Mouse (Mus musculus) embryonic facial prominence, embryonic 15.5 days (tissue): ENCODE results near the gene Tmco4. TPM values are rescaled to one million over a fixed set of nuclear protein-coding genes. Genes with fewer than 3 reads are reported as not detected.

Source experiments
- ATAC-seq: fragments of 200-750 bp; cut with Nextera tagmentation; 2 replicates; pipeline ENCODE4 v1.8.0; 2017; ENCODE audit warnings: low read depth, moderate TSS enrichment; ENCODE audit not compliant: insufficient number of reproducible peaks, low FRiP score, low TSS enrichment
- H3K27ac ChIP-seq: fragments of 300-500 bp; sonication (generic); replicated peaks from 2 replicates; pipeline ENCODE4 v1.5.1; 2015; ENCODE audit warnings: mild to moderate bottlenecking, inconsistent platforms
- H3K27me3 ChIP-seq: fragments of 300-500 bp; sonication (generic); 2 replicates; pipeline ENCODE4 v1.6.1; 2015; ENCODE audit warnings: inconsistent platforms
- H3K36me3 ChIP-seq: fragments of 300-500 bp; sonication (generic); 2 replicates; pipeline ENCODE4 v1.6.1; 2015; ENCODE audit warnings: mild to moderate bottlenecking, inconsistent platforms
- H3K4me1 ChIP-seq: fragments of 300-500 bp; sonication (generic); 2 replicates; pipeline ENCODE4 v1.6.1; 2015; ENCODE audit warnings: inconsistent platforms
- H3K4me2 ChIP-seq: fragments of 300-500 bp; sonication (generic); replicated peaks from 2 replicates; pipeline ENCODE4 v1.6.1; 2015; ENCODE audit warnings: mild to moderate bottlenecking, inconsistent platforms
- H3K4me3 ChIP-seq: fragments of 300-500 bp; sonication (generic); replicated peaks from 2 replicates; pipeline ENCODE4 v1.5.1; 2015; ENCODE audit warnings: mild to moderate bottlenecking, inconsistent platforms
- H3K9ac ChIP-seq: fragments of 300-500 bp; sonication (generic); 2 replicates; pipeline ENCODE4 v1.6.1; 2015; ENCODE audit warnings: inconsistent platforms
- H3K9me3 ChIP-seq: fragments of 300-500 bp; sonication (generic); replicated peaks from 2 replicates; pipeline ENCODE4 v1.6.1; 2016; ENCODE audit warnings: inconsistent platforms
- WGBS: fragments of 180-500 bp; shearing (Covaris S2); methylation state at CpG from one replicate; pipeline ENCODE4 v1.1.7; 2015; 5-methylcytosine and 5-hydroxymethylcytosine counted together
- polyA plus RNA-seq: library from polyadenylated mRNA; unstranded; fragments of >200 nt; fragmentation: Nextera tagmentation; extraction: Ambion mirVana; gene quantifications from 2 replicates; pipeline ENCODE4 v1.2.1, GENCODE M21; 2015

Tmco4 gene
- polyA plus RNA-seq, 1 experiment from 2014 or later, result 6.4 TPM

DNA sequence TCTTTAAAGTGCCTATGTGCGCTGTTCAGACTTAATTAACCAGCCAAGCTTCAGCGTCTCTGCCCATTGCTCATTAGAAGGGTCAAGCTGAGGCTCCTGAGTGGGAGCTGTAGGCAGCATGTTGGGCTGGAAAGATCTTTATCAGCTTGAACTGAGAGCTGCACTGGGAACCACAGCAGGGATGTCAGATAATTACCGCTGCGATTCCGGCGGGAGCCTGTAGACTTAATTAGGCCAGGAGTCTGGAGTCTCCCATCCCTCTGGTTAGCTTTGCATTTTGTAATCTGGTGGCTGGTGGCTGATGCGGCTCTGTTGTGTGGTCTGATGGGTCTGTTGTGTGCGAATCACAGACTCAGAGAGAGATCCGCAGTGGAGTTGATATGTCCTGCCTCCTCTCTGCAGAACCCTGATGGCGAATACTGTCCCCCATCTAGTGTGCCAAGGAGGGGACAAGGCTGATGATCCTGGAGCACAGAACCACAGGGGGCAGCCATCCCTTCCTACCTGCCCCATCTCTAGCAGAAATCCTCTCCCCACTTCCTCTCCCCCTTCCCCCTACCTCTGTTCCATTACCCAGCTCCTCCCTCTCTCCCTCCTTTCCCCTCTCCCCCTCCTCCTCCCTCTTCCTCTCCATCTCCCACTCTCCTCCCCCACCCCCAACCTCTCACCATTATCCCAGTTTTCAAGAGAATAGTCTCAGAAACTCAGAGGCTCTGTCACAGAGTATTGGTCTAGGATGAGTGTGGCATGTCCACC is 67.6 kb downstream of the Tmco4 start:
- Histone ChIP-seq H3K4me1 (peaks cover 15% of the 10 kb centered on the region; the same call in 1 of the 2 replicates), H3K4me3 (no peak overlapping the region), H3K36me3 (no peaks in the 10 kb centered on the region), H3K27ac (no peak overlapping the region), H3K4me2 (no peak overlapping the region), H3K27me3 (no peaks in the 10 kb centered on the region), H3K9ac (no peak overlapping the region), H3K9me3 (0 out of 2 replicates have a peak, but pooled peaks cover 4% of the 10 kb centered on the region)
- ATAC-seq, result no peak
- WGBS, result 8% methylated on average over 10 of the region's 10 CpGs

DNA sequence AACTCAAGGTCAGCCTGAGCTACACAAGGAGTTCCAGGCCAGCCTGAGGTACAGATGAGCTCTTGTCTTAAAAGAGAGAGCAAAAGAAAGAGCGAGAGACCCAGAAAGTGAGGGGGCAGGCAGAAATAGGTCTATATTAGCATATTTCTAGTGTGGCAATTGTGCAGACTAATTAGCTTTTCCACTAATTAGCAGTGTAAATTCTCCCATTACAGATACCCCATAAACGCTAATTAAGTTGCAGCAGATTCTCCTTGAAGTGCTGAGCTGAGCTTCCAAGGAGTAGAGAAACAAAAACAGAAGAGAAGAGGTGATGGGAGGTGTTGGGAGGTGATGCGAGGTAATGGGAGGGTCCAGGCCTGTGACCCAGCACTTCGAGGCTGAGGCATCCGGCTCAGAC is 69.9 kb downstream of the Tmco4 start:
- 80% methylated on average over 5 of the region's 5 CpGs for WGBS

DNA sequence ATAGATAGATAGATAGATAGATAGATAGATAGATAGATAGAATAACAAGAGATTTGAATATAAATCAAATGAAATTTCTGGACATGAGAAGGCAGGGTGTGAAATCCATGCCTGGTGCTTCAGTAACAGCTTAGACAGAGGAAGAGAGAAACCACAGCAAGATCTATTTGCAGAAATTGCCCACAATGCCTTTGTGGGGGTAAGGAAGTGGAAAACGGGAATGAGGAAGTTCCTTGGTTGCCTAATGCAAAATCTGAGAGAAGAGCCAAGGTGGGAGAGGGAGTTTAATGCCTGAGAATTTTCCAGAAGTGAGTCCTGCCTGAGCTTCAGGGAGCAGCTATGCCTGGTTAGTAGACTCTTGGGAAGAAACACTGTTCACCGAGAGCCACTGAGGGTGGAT is 70.9 kb downstream of the Tmco4 start:
- no peaks in the 10 kb centered on the region for H3K36me3 ChIP-seq
- H3K27ac ChIP-seq, result no peak overlapping the region
- no peak overlapping the region for H3K4me3 ChIP-seq
- no peak overlapping the region for H3K4me2 ChIP-seq
- no peak for ATAC-seq
- no peaks in the 10 kb centered on the region for H3K9me3 ChIP-seq
- no peaks in the 10 kb centered on the region for H3K27me3 ChIP-seq
- WGBS, result 91% methylated on average over 2 of the region's 2 CpGs
- no peak overlapping the region for H3K9ac ChIP-seq
- H3K4me1 ChIP-seq, result 0 out of 2 replicates have a peak, but pooled peaks cover 2% of the 10 kb centered on the region

More for the DNA sequence above, 69.9 kb downstream of the Tmco4 start:
- no peaks in the 10 kb centered on the region for H3K36me3 ChIP-seq
- H3K9ac ChIP-seq, result no peak overlapping the region
- H3K4me2 ChIP-seq, result no peak overlapping the region
- H3K27me3 ChIP-seq, result no peaks in the 10 kb centered on the region
- no peaks in the 10 kb centered on the region for H3K9me3 ChIP-seq
- peaks cover 12% of the 10 kb centered on the region; the same call in 1 of the 2 replicates for H3K4me1 ChIP-seq
- no peak overlapping the region for H3K27ac ChIP-seq
- H3K4me3 ChIP-seq, result no peak overlapping the region
- no peak for ATAC-seq

DNA sequence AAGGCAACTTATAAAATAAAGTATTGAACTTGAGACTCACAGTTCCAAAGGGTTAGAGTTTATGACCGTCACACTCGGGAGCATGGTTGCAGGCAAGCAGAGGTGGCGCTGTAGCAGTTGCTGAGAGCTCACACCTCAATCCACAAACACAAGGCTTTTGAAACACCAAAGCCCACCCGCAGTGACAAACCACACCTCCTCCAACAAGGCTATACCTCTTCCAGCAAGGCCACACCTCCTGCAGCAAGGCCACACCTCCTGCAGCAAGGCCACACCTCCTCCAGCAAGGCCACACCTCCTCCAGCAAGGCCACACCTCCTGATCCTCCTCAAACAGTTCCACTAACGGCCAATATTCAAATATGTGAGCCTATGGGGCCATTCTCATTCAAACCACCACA is 71.9 kb downstream of the Tmco4 start:
- Histone ChIP-seq H3K4me1 (no peaks in the 10 kb centered on the region), H3K27me3 (no peaks in the 10 kb centered on the region), H3K36me3 (no peaks in the 10 kb centered on the region), H3K4me2 (no peak overlapping the region), H3K9ac (no peak overlapping the region), H3K9me3 (no peaks in the 10 kb centered on the region), H3K27ac (no peak overlapping the region), H3K4me3 (no peak overlapping the region)
- WGBS, result 89% methylated on average over 5 of the region's 5 CpGs
- no peak for ATAC-seq

DNA sequence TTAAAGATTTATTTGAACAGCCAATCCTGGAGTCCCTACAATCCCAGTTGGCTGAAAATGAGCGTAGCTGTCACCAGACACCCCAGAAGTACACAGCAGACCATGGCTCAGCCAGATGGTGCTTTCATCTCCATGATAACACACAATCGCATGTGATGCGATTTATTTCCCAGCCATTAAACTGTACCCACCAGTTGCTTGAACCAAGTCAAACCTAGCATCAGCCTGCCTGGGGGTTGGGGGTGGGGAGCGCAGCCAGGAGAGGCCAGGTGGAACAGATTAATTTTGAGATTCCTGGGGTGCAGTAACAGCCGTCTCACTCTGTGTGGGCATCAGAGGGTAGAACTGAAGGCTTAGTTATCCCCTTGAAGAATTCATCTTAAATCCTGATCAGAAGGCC is 73.7 kb downstream of the Tmco4 start:
- H3K9me3 ChIP-seq, result no peaks in the 10 kb centered on the region
- WGBS, result 50% methylated on average over 5 of the region's 5 CpGs
- no peaks in the 10 kb centered on the region for H3K27me3 ChIP-seq
- no peaks in the 10 kb centered on the region for H3K4me1 ChIP-seq
- H3K9ac ChIP-seq, result no peak overlapping the region
- no peaks in the 10 kb centered on the region for H3K36me3 ChIP-seq
- no peak for ATAC-seq
- no peak overlapping the region for H3K4me3 ChIP-seq
- H3K27ac ChIP-seq, result no peak overlapping the region
- H3K4me2 ChIP-seq, result no peak overlapping the region

DNA sequence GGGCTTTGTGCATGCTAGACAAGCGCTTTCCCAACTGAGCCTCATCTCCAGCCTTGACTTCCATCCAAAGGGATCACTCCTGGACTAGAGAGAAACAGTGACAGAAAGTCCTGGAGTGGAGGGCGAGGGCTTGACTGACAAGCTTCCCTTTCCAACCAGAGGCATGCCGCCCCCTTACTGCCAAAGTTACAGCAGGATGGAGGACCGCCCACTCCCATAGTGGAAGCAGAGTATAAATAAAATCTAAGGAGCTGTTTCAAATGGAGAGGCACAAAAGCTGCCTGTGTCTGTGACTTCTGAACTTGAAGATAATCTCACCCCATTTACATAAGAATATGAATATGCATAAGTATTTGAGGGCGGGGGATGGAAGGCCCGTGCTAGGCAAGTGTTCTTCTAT is 75.8 kb downstream of the Tmco4 start:
- Histone ChIP-seq H3K4me1 (no peaks in the 10 kb centered on the region), H3K27me3 (no peaks in the 10 kb centered on the region), H3K9ac (no peak overlapping the region), H3K4me3 (no peak overlapping the region), H3K4me2 (no peak overlapping the region), H3K27ac (no peak overlapping the region), H3K9me3 (no peaks in the 10 kb centered on the region), H3K36me3 (no peaks in the 10 kb centered on the region)
- WGBS, result 79% methylated on average over 6 of the region's 6 CpGs
- no peak for ATAC-seq

DNA sequence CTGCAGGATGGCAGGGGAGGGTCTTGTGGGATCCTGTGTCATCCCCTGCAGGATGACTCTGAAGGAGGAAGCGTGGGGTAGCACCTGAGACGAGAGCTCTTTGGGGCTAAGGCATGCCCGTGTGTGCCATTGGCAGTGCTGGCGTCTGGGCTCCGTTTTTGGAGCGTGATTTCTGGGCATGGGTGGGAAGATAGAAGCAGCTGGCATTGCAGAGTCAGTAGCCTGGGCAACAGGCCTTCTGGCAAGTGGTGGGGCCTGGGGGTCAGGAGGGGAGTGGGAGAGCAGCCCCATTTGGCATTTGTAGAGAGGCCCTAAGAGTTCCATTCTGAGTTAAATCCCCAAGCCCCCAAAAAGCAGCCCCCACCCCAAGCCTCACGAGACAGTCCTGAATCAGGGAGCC is 80.1 kb downstream of the Tmco4 start:
- H3K4me1 ChIP-seq, result no peaks in the 10 kb centered on the region
- no peak overlapping the region for H3K27ac ChIP-seq
- no peak overlapping the region for H3K4me3 ChIP-seq
- 72% methylated on average over 7 of the region's 7 CpGs for WGBS
- no peak for ATAC-seq
- H3K36me3 ChIP-seq, result no peaks in the 10 kb centered on the region
- no peaks in the 10 kb centered on the region for H3K9me3 ChIP-seq
- no peak overlapping the region for H3K4me2 ChIP-seq
- no peak overlapping the region for H3K9ac ChIP-seq
- H3K27me3 ChIP-seq, result no peaks in the 10 kb centered on the region

DNA sequence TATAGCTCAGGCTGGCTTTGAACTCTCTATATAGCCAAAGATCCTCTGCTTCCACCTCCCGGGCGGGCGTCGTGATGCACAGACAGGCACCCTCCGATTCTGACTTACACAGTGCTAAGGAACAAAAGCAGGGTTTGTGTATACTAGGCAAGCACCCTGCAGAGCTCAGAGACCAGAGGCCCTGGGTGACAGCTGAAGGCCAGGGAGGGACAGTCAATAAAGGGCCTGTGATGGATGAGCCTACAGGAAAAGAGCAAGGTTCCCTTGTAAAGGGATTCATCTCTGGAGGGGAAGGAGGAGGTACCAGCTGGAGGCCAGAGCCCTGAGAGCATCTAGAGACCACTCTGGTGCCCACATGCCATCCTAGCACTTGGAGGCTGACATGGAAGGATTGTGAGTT is 80.7 kb downstream of the Tmco4 start:
- WGBS, result 59% methylated on average over 5 of the region's 5 CpGs
- H3K36me3 ChIP-seq, result no peaks in the 10 kb centered on the region
- H3K4me2 ChIP-seq, result no peak overlapping the region
- H3K4me3 ChIP-seq, result no peak overlapping the region
- no peaks in the 10 kb centered on the region for H3K9me3 ChIP-seq
- no peaks in the 10 kb centered on the region for H3K27me3 ChIP-seq
- no peak overlapping the region for H3K27ac ChIP-seq
- no peak overlapping the region for H3K9ac ChIP-seq
- no peak for ATAC-seq
- no peaks in the 10 kb centered on the region for H3K4me1 ChIP-seq

DNA sequence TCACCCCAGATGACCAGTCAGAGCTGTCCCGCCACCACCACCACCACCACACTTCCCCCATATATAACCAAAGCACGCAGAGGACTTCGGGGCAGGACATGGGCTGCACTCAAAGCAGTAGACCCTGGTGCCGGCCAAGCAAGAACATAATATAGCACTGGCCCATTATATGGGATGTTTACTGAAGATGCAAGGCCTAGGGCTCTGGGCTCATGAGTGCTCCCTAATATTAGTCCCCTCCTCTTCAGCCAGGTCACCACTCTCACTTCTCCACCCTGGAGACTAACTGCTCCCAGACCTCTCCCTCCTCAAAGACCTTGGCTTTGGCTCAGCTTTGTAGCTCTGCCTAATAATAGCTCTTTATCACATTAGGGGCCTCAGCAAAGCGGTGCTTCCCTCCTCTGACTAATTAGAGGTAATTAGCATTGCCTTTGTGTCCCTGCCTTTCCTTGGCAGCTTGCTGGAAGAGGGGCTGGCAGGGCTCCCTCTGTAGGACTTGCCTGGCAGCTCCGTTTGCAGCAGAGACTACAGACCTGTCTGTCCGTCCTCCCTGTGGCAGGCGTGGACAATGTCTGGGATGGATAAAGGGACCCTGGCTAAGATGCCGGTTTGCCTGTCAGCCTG is 81.7 kb downstream of the Tmco4 start:
- Histone ChIP-seq H3K4me3 (no peak overlapping the region), H3K4me1 (no peaks in the 10 kb centered on the region), H3K27ac (no peak overlapping the region), H3K9ac (no peak overlapping the region), H3K9me3 (no peaks in the 10 kb centered on the region), H3K4me2 (no peak overlapping the region), H3K27me3 (no peaks in the 10 kb centered on the region), H3K36me3 (no peaks in the 10 kb centered on the region)
- no peak for ATAC-seq
- 43% methylated on average over 9 of the region's 9 CpGs for WGBS

DNA sequence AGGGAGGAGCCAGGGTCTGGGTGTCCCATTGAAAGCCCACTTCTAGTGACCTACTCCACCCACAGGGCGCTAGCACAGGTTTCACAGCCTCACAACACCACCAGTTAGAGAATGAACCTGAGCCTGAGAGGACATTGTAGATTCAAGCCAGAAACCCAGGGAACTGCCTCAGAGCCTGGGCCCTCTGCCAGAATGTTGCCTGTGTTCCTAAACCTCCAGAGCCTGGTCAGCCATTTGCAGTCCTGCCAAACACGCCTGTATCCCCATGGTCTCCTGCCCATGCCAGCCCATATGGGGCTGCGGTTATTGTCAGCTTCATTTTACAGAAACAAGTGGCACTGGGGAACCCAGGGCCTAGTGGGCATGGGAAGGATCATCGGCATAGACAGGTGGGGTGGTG is 82.6 kb downstream of the Tmco4 start:
- Histone ChIP-seq H3K4me3 (no peak overlapping the region), H3K4me2 (no peak overlapping the region), H3K36me3 (no peaks in the 10 kb centered on the region), H3K9ac (no peak overlapping the region), H3K4me1 (no peaks in the 10 kb centered on the region), H3K27ac (no peak overlapping the region), H3K9me3 (no peaks in the 10 kb centered on the region), H3K27me3 (no peaks in the 10 kb centered on the region)
- 70% methylated on average over 4 of the region's 4 CpGs for WGBS
- ATAC-seq, result no peak

DNA sequence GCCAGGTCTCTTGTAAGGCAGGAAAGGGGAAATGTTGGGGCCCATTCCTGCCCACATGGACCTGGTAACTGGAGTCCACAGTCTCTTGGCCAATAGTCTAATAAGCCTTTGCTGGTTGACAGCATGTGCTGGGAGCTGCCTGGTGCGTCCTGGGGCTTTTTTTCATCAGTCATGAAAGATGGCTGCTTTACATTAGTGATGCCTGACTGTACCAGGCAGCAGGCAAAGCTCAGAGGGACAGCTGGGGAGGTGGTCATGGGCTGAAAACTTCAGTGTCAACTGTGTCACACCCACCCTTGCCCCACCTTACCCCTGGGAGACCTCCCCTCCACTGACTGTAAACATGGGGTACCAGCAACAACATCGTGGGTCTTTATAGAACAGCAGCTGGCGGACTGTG is 83.1 kb downstream of the Tmco4 start:
- H3K27ac ChIP-seq, result no peak overlapping the region
- no peaks in the 10 kb centered on the region for H3K9me3 ChIP-seq
- WGBS, result 54% methylated on average over 3 of the region's 3 CpGs
- H3K27me3 ChIP-seq, result no peaks in the 10 kb centered on the region
- no peak overlapping the region for H3K4me2 ChIP-seq
- H3K9ac ChIP-seq, result no peak overlapping the region
- H3K36me3 ChIP-seq, result no peaks in the 10 kb centered on the region
- no peaks in the 10 kb centered on the region for H3K4me1 ChIP-seq
- no peak overlapping the region for H3K4me3 ChIP-seq
- ATAC-seq, result no peak

DNA sequence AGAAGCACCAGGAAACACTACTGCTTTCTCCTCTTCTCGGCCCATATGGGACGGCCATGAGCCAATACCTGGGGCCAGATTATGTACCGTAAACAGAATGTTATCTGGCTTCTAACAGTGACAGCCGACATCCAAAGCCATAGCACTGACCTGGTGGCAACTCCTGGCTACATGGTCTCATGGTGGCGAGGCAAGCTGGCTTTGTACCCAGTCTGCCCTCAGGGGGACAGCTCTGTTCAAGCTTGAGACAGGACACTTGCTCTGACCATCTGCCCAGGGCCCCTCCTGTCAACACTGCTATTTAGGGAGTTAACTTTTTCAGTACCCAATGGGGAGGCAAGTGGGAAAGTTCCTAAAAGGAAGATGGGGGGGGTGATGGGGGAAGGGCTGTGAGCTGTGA is 84.6 kb downstream of the Tmco4 start:
- 72% methylated on average over 5 of the region's 5 CpGs for WGBS
- Histone ChIP-seq H3K9me3 (no peaks in the 10 kb centered on the region), H3K27ac (no peak overlapping the region)

More for the DNA sequence above, 84.6 kb downstream of the Tmco4 start:
- no peak overlapping the region for H3K4me3 ChIP-seq
- no peak overlapping the region for H3K9ac ChIP-seq
- no peaks in the 10 kb centered on the region for H3K27me3 ChIP-seq
- H3K4me2 ChIP-seq, result no peak overlapping the region
- no peaks in the 10 kb centered on the region for H3K36me3 ChIP-seq
- H3K4me1 ChIP-seq, result no peaks in the 10 kb centered on the region
- no peak for ATAC-seq
